Mouse (Mus musculus) thymus, postnatal 4 days (tissue): ENCODE data around the gene Dis3l2.
A peak's percentile ranks its signal among the peaks of the same experiment; 100 is the strongest.

Experiments
- DNase-seq: peaks from one replicate; pipeline ENCODE4 v3.0.0; 2021

Dis3l2 gene

GRCm38 (mm10) chr1:87095642-87096041 lies 392.0 kb downstream of the Dis3l2 start:
- no peak for DNase-seq

- peak; percentile 80 for DNase-seq
These were observed 394.9 kb downstream of the Dis3l2 start for GRCm38 (mm10) chr1:87098358-87098975.
